Mouse (Mus musculus) heart, embryonic 15.5 days (tissue): ENCODE data around the gene Gm42420. TPM values are rescaled to one million over a fixed set of nuclear protein-coding genes. Genes with fewer than 3 reads are reported as not detected.

Experiments
- ATAC-seq: fragments of 200-750 bp; cut with Nextera tagmentation; replicated peaks from 2 replicates; pipeline ENCODE4 v1.8.0; 2017; ENCODE audit warnings: low read depth, moderate TSS enrichment; ENCODE audit not compliant: insufficient number of reproducible peaks, insufficient read depth, low FRiP score
- H3K27ac ChIP-seq: fragments of 300-500 bp; sonication (generic); 2 replicates; pipeline ENCODE4 v1.5.1; 2015; ENCODE audit warnings: mild to moderate bottlenecking, inconsistent platforms
- H3K27me3 ChIP-seq: fragments of 300-500 bp; sonication (generic); 2 replicates; pipeline ENCODE4 v1.6.1; 2015; ENCODE audit warnings: inconsistent platforms
- H3K36me3 ChIP-seq: fragments of 300-500 bp; sonication (generic); 2 replicates; pipeline ENCODE4 v1.6.1; 2015; ENCODE audit warnings: mild to moderate bottlenecking, inconsistent platforms
- H3K4me1 ChIP-seq: fragments of 300-500 bp; sonication (generic); replicated peaks from 2 replicates; pipeline ENCODE4 v1.6.1; 2015; ENCODE audit warnings: inconsistent platforms
- H3K4me2 ChIP-seq: fragments of 300-500 bp; sonication (generic); 2 replicates; pipeline ENCODE4 v1.6.1; 2015; ENCODE audit warnings: inconsistent platforms, mild to moderate bottlenecking, moderate library complexity
- H3K4me3 ChIP-seq: fragments of 300-500 bp; sonication (generic); 2 replicates; pipeline ENCODE4 v1.5.1; 2015; ENCODE audit warnings: mild to moderate bottlenecking, inconsistent platforms
- H3K9ac ChIP-seq: fragments of 300-500 bp; sonication (generic); 2 replicates; pipeline ENCODE4 v1.6.1; 2015; ENCODE audit warnings: mild to moderate bottlenecking, inconsistent platforms
- H3K9me3 ChIP-seq: fragments of 300-500 bp; sonication (generic); replicated peaks from 2 replicates; pipeline ENCODE4 v1.6.1; 2016; ENCODE audit warnings: inconsistent platforms
- WGBS: fragments of 180-500 bp; shearing (Covaris S2); methylation state at CpG from one replicate; pipeline ENCODE4 v1.1.7; 2015; ENCODE audit warnings: mixed read lengths; 5-methylcytosine and 5-hydroxymethylcytosine counted together
- polyA plus RNA-seq: library from polyadenylated mRNA; unstranded; fragments of >200 nt; fragmentation: Nextera tagmentation; extraction: Ambion mirVana; gene quantifications from 2 replicates; pipeline ENCODE4 v1.2.1, GENCODE M21; 2015

The Gm42420 gene
- polyA plus RNA-seq, 1 experiment from 2014 or later = not detected

- Histone ChIP-seq H3K36me3 (peaks cover 11% of the 10 kb centered on the region; the same call in 1 of the 2 replicates), H3K27ac (no peak overlapping the region), H3K9ac (no peak overlapping the region), H3K4me2 (no peak overlapping the region), H3K27me3 (no peaks in the 10 kb centered on the region), H3K4me3 (no peak overlapping the region), H3K9me3 (no peaks in the 10 kb centered on the region), H3K4me1 (peaks cover 17% of the 10 kb centered on the region)
- WGBS = 51% methylated on average over 5 of the region's 5 CpGs
- ATAC-seq = no peak
Measured at GRCm38 (mm10) chr6:39607365-39607764, 21.8 kb downstream of the Gm42420 start.

GRCm38 (mm10) chr6:39610207-39610606 is 24.7 kb downstream of the Gm42420 start:
- Histone ChIP-seq H3K4me1 (peaks cover 17% of the 10 kb centered on the region), H3K9me3 (no peaks in the 10 kb centered on the region), H3K4me3 (no peak overlapping the region), H3K27ac (no peak overlapping the region), H3K36me3 (peaks cover 19% of the 10 kb centered on the region), H3K4me2 (no peak overlapping the region), H3K9ac (no peak overlapping the region), H3K27me3 (no peaks in the 10 kb centered on the region)
- WGBS = 61% methylated on average over 2 of the region's 2 CpGs
- ATAC-seq = no peak

GRCm38 (mm10) chr6:39611296-39611695 is 25.7 kb downstream of the Gm42420 start:
- WGBS = 95% methylated on average over 2 of the region's 2 CpGs

More at GRCm38 (mm10) chr6:39611296-39611695, 25.7 kb downstream of the Gm42420 start:
- ATAC-seq = no peak
- H3K9me3 ChIP-seq = no peaks in the 10 kb centered on the region
- no peak overlapping the region for H3K9ac ChIP-seq
- no peak overlapping the region for H3K4me2 ChIP-seq
- H3K36me3 ChIP-seq = peaks cover 30% of the 10 kb centered on the region
- no peak overlapping the region for H3K4me3 ChIP-seq
- peaks cover 8% of the 10 kb centered on the region for H3K4me1 ChIP-seq
- H3K27me3 ChIP-seq = no peaks in the 10 kb centered on the region
- H3K27ac ChIP-seq = no peak overlapping the region

Other genes starting within 250 kb of the Gm42420 start
- 27.5 and 32.5 TPM in 2 replicates for gene Slc37a3, start 208.1 kb upstream of the Gm42420 start, polyA plus RNA-seq
- gene Rab19, start 204.6 kb upstream of the Gm42420 start, polyA plus RNA-seq = 0.50 and 1.4 TPM in 2 replicates
- 126 and 128 TPM in 2 replicates for gene Mkrn1, start 165.3 kb upstream of the Gm42420 start, polyA plus RNA-seq
- gene Dennd2a, start 27.9 kb upstream of the Gm42420 start, polyA plus RNA-seq = 11.9 and 14.6 TPM in 2 replicates
- gene Adck2, start 11.9 kb upstream of the Gm42420 start, polyA plus RNA-seq = 18.4 and 18.9 TPM in 2 replicates
- 546 and 708 TPM in 2 replicates for gene Ndufb2, start 6.8 kb downstream of the Gm42420 start, polyA plus RNA-seq
- 8.7 and 11.0 TPM in 2 replicates for gene Braf, start 139.7 kb downstream of the Gm42420 start, polyA plus RNA-seq
- gene Mrps33, start 225.2 kb downstream of the Gm42420 start, polyA plus RNA-seq = 148 and 187 TPM in 2 replicates